Mouse (Mus musculus) small intestine, adult 2 months (tissue): Measurements from ENCODE around the gene Tns1. TPM values are rescaled to one million over a fixed set of nuclear protein-coding genes. Genes with fewer than 3 reads are reported as not detected.

Experiments
- H3K27ac ChIP-seq: fragments of 200-500 bp; 2 replicates; pipeline ENCODE4 v1.5.1; 2012; ENCODE audit warnings: low read depth, low read length, control low read depth, inconsistent platforms; ENCODE audit not compliant: insufficient read depth
- H3K27me3 ChIP-seq: fragments of 200-500 bp; 2 replicates; pipeline ENCODE4 v1.6.1; 2012; ENCODE audit warnings: mild to moderate bottlenecking, moderate library complexity, low read length, inconsistent platforms; ENCODE audit not compliant: control insufficient read depth, insufficient read depth
- H3K36me3 ChIP-seq: fragments of 200-500 bp; 2 replicates; pipeline ENCODE4 v1.6.1; 2012; ENCODE audit warnings: mild to moderate bottlenecking, low read length, control low read depth, inconsistent platforms; ENCODE audit not compliant: control insufficient read depth, insufficient read depth
- H3K4me1 ChIP-seq: fragments of 200-500 bp; 2 replicates; pipeline ENCODE4 v1.6.1; 2012; ENCODE audit warnings: low read length, inconsistent platforms, mixed read lengths; ENCODE audit not compliant: control insufficient read depth, insufficient read depth, insufficient read length
- H3K4me3 ChIP-seq: fragments of 200-500 bp; 2 replicates; pipeline ENCODE4 v1.5.1; 2012; ENCODE audit warnings: low read depth, mild to moderate bottlenecking, control low read depth, inconsistent platforms, low read length, moderate library complexity
- CTCF ChIP-seq: fragments of 200-500 bp; IDR thresholded peaks from 2 replicates; pipeline ENCODE4 v1.5.1; 2012; ENCODE audit warnings: low read depth, mild to moderate bottlenecking, control low read depth, inconsistent platforms, low read length, moderate library complexity, mixed read lengths; ENCODE audit not compliant: insufficient replicate concordance, insufficient read length; ENCODE audit errors: extremely low read depth
- POLR2A ChIP-seq: fragments of 200-500 bp; IDR thresholded peaks from 2 replicates; pipeline ENCODE4 v1.6.1; 2012; ENCODE audit warnings: low read depth, mild to moderate bottlenecking, control low read depth, inconsistent platforms, low read length, moderate library complexity
- WGBS: fragments of 180-500 bp; shearing (Covaris S2); methylation state at CpG from one replicate; pipeline ENCODE4 v1.1.7; 2018; 5-methylcytosine and 5-hydroxymethylcytosine counted together
- polyA plus RNA-seq: library from polyadenylated mRNA; depleted of rRNA; stranded (reverse); fragments of >200 nt; gene quantifications from 2 replicates; pipeline ENCODE4 v1.2.3, GENCODE M21; 2012

Tns1 gene
- polyA plus RNA-seq, 1 experiment, result 79.6 TPM

DNA sequence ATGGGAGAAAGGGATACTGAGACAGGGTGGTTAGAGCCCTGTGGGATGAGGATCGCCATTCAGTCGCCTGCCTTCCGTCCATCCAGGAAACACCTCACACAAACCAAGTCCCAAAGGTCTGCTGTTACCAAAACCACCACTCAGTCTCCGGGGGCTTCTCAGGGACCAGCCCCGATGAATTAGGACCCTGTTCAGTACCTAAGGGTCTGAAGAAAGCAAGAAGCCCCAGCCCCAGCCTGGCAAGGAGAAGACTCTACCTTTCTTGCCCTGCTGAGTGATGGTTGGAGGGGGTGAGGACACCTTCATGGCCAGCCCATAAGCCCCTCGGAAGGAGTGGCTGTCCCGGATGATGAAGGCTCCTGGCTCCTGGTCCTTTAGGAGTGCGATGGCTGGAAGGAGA lies 203.5 kb downstream of the Tns1 start:
- Histone ChIP-seq H3K27me3 (no peaks in the 10 kb centered on the region), H3K27ac (no peak overlapping the region), H3K4me3 (no peak overlapping the region), H3K36me3 (peaks cover 3% of the 10 kb centered on the region), H3K4me1 (no peaks in the 10 kb centered on the region; the same call in 1 of the 2 replicates)
- no peak for TF ChIP-seq CTCF
- no peak for TF ChIP-seq POLR2A
- 89% methylated on average over 8 of the region's 8 CpGs for WGBS

DNA sequence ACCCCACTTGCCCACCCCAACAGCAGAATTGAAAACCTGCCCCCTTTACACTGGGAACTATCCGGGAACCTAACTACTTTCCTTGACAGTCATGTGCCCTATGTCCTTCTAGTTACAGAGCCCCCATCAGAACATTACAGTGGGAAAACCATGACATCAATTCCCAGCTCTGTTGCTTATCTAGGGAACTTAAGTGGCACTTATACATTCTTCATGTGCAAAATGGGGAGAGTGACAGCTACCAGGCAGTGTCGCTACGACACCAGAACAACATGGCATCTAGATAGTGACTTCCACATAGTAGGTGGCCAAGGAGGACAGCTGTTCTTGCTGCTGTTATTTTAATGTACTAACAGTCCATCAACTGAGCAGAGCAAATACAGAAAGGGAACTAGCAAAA lies 204.3 kb downstream of the Tns1 start:
- TF ChIP-seq CTCF (no peak), POLR2A (no peak)
- Histone ChIP-seq H3K27ac (no peak overlapping the region), H3K27me3 (no peaks in the 10 kb centered on the region), H3K4me1 (no peaks in the 10 kb centered on the region), H3K4me3 (no peak overlapping the region), H3K36me3 (peaks cover 3% of the 10 kb centered on the region)
- 93% methylated on average over 3 of the region's 3 CpGs for WGBS

DNA sequence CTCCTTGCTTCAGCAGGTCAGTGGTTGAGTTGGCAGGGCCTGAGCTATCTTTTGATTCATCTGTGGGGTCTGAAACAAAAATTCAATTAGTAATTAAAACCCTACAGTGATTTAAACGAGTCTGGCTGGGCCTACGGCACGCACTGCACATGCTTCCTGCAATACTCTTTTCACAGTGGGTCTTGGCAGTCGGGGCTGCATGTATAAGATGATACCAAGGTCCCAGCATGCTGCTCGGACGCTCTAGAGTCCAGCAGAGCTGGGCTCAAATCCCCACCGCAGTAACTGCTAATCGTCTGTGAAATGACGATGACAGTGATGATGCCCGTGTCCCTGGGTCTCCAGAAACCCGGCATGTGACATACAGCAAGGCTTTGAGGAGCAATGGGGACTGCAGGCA lies 206.2 kb downstream of the Tns1 start:
- H3K4me3 ChIP-seq, result no peak overlapping the region
- 84% methylated on average over 11 of the region's 11 CpGs for WGBS
- no peaks in the 10 kb centered on the region for H3K4me1 ChIP-seq
- H3K27me3 ChIP-seq, result no peaks in the 10 kb centered on the region
- peaks cover 6% of the 10 kb centered on the region for H3K36me3 ChIP-seq
- no peak overlapping the region for H3K27ac ChIP-seq
- TF ChIP-seq CTCF, result no peak
- TF ChIP-seq POLR2A, result no peak

DNA sequence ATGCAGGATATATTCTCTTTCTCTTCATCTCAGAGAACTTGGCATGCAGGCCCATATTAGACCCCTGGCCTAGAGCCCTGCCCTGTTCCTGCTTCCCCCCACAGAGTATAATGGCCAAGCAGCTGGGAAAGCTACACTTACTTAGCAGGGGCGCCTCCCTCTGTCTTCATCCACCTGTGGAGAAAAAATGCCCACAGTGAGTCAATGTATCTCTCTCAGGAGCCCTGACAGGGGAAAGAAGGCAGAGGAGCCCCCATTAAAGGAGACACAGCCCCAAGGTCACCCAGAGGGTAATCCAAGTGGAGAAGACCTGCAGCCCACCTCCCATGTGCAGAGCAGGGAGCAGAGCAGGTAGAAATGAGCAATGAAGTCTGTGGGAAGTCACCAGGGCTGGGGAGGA lies 208.0 kb downstream of the Tns1 start:
- H3K4me3 ChIP-seq, result no peak overlapping the region
- no peaks in the 10 kb centered on the region for H3K27me3 ChIP-seq
- 66% methylated on average over 1 of the region's 1 CpGs for whole genome bisulfite sequencing
- H3K4me1 ChIP-seq, result no peaks in the 10 kb centered on the region
- peaks cover 6% of the 10 kb centered on the region for H3K36me3 ChIP-seq
- no peak for TF ChIP-seq POLR2A
- no peak for TF ChIP-seq CTCF
- H3K27ac ChIP-seq, result no peak overlapping the region

DNA sequence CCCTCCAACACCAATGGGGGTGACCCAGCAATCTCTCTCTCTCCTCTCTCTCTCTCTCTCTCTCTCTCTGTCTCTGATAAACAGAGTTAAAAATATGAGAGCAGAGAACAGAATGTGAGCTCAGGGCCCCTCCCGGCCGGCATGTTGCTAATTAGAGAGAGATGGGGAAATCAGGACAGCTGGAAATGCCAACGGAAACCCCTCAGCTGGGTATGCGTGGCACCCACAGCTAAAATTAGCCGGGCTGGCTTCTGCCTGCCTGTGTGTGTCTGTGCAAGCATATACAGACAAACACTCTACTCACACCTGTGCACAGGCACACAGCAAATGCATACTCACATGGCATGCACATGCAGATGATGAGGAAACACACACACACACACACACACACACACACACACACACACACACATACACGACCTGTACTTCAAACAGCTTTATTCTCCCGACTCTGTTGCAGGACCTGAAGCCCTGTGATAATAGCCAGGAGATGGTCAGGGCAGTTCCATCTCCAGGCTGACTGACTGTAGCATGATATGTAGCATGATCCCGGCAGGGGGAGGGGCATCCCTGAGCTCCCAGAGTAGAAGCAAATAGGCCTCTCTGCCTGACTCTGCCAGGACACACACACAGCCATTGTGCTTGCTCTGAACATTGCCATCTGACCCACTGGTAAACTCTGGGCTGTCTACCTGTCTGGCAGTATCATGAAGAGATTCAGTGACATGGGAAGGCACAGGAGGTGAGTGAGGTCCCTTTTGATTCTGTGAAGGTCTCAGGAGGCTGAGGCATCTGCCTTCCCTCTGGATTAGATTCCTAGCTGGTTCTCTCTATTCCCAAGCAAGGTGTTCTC lies 208.8 kb downstream of the Tns1 start:
- WGBS, result 49% methylated on average over 8 of the region's 8 CpGs
- Histone ChIP-seq H3K4me1 (no peaks in the 10 kb centered on the region), H3K27ac (no peak overlapping the region), H3K27me3 (no peaks in the 10 kb centered on the region), H3K4me3 (no peak overlapping the region), H3K36me3 (peaks cover 2% of the 10 kb centered on the region)
- TF ChIP-seq CTCF (no peak), POLR2A (no peak)

DNA sequence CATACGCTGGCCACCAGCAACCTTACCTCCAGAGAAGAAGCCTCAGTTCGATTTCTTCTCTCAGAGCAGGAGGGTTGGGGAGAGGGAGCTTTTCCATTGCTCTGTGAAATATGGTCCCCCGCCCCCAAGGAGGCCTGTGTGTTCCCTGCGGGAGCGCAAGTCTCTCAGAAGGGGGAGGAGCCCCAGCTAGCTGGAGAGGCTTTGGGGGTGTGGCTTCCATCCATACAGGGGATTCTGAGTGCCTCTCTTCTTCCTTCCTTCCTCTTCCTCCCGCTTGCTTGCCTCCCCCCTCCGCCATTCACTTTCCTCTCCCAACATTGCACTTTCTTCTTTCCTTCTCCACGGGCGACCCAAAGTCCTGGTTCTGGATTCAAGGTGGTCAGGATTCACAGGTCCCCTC lies 210.2 kb downstream of the Tns1 start:
- Histone ChIP-seq H3K27ac (no peak overlapping the region), H3K27me3 (no peaks in the 10 kb centered on the region), H3K36me3 (peaks cover 2% of the 10 kb centered on the region), H3K4me1 (no peaks in the 10 kb centered on the region), H3K4me3 (no peak overlapping the region)
- TF ChIP-seq CTCF, result no peak
- no peak for TF ChIP-seq POLR2A
- 34% methylated on average over 9 of the region's 9 CpGs for WGBS

DNA sequence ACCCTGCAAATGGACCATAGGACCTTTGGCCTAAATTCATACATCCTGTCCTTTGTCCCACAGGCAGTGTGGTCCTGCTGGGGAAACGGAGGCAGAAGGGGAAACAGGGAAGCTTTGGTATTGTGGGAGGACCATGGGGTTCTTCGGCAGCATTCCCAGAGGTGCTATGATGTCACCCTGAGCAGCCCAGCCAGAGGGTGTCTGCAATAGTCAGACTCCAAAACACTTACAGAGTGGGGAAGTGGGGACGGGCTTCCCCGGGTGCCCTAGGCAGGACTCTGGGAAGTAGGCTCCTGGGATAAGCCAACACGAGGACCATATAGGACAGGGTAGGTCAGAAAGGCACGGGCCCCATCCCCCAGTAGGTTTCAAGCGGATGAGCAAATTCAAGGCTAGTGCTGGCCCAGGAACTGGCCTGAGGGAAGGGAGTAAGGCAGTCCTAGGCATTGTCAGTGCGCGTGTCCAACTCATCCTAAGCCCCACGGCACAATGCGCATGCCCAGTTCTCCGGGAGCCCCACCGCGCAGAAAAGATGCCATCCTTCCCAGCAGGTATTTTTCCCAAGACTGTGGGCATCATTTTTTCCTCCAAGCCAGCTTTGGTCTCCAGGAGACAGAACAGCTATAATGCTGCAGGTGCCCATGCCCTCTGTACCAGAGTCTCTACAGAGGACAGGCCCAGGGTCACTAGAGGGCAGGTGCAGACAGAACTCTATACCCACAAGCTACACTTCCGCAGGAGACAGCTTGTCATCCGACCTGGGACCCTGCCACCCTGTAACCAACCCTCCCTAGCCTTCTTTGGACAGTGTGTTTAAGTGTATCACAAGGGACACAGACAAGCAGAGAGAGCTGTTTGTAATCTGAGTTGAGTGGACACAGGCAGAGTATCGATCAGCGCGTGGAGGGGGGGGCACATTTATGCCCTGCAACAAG lies 210.9 kb downstream of the Tns1 start:
- 74% methylated on average over 19 of the region's 19 CpGs for WGBS
- TF ChIP-seq CTCF (no peak), POLR2A (no peak)

More for the DNA sequence above, 210.9 kb downstream of the Tns1 start:
- Histone ChIP-seq H3K27me3 (no peaks in the 10 kb centered on the region), H3K4me1 (no peaks in the 10 kb centered on the region), H3K36me3 (peaks cover 2% of the 10 kb centered on the region), H3K27ac (no peak overlapping the region; the same call in 1 of the 2 replicates), H3K4me3 (no peak overlapping the region)
